Mouse (Mus musculus): ENCODE measurements around the gene Fbxo17.

- TF ChIP-seq CTCF (IDR thresholded peaks at IDR 0.05; ENCODE audit: extremely low read depth, insufficient read depth, insufficient read length, insufficient replicate concordance) (no peak), POLR2A (IDR thresholded peaks at IDR 0.05; ENCODE audit: low read depth, low read length) (no peak)
Measured at GRCm38 (mm10) chr7:28767462-28767965, 50.9 kb downstream of the Fbxo17 start, which contains the start of gene Nfkbib.
